Mouse (Mus musculus): ENCODE measurements around the gene 6430548M08Rik.

6430548M08Rik gene

GRCm38 (mm10) chr8:120144652-120145301 lies 30.8 kb downstream of the 6430548M08Rik start:
- DNase-seq (ENCODE audit: low spot score), result no peak

DNA sequence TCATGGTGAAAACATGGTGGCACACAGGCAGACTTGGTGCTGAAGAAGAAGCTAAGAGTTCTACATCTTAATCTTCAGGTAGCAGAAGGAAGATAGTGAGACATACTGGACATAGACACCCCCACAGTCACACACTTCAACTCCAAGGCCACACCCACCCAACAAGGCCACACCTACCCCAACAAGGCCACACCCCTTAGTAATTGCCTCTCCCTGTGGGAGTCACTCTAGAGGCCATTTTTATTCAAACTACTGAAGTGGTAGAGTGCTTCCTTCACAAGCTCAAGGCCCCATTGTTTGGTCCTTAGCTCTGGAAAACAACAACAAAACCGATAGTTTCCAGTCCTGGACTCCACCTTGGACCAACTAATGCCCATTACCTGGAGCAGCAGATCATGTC lies 32.1 kb downstream of the 6430548M08Rik start:
- DNase-seq (ENCODE audit: low spot score), result no peak

- no peak for DNase-seq (ENCODE audit: low spot score)
Observed at GRCm38 (mm10) chr8:120150028-120150427, 36.1 kb downstream of the 6430548M08Rik start.

- DNase-seq (ENCODE audit: low spot score), result no peak
Observed at GRCm38 (mm10) chr8:120151151-120151550, 37.2 kb downstream of the 6430548M08Rik start.

- DNase-seq (ENCODE audit: low spot score), result no peak
Observed at GRCm38 (mm10) chr8:120152636-120153035, 38.7 kb downstream of the 6430548M08Rik start.

GRCm38 (mm10) chr8:120160366-120160765 lies 46.4 kb downstream of the 6430548M08Rik start:
- no peak for DNase-seq (ENCODE audit: low spot score)

- no peak for DNase-seq (ENCODE audit: low spot score)
Observed at GRCm38 (mm10) chr8:120161658-120162403, 47.9 kb downstream of the 6430548M08Rik start.

DNA sequence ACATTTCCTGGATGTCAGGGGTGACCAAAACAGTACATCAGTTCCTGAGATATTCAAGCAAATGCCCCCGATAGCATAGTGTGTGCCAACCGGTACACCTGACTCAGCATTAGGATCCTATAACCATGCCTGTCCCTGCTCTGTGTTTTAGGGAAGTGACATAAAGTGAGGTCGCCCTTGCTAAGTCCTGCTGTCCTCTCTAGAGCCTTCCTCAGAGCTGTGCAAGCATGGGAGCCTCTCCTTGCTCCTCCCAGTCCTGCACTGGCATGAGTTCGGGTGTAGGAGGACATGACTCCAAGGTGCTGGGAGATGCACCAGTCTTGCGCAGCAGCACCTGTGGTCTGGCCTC lies 48.4 kb downstream of the 6430548M08Rik start:
- DNase-seq (ENCODE audit: low spot score), result no peak

DNA sequence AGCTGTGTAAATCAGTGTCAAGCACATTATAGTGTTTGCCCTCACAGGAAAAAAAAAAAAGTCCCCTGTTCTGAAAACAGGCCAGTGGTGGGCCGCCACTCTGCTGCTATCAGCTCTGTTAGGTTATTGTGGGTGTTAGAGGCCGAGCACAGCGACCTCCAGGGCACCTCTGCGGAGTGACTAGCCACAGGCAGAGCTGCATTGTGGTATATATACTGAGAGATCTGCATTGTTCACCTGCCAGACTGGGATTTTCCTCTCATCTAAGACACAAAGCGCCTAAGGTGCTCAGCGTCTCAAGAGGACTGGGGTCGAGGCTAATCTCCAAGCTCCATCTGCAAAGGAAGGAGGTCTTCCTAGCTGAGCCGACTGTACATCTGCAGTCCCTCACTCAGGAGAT lies 49.4 kb downstream of the 6430548M08Rik start:
- DNase-seq (ENCODE audit: low spot score), result no peak

GRCm38 (mm10) chr8:120164026-120164425 lies 50.1 kb downstream of the 6430548M08Rik start:
- no peak for DNase-seq (ENCODE audit: low spot score)

GRCm38 (mm10) chr8:120167136-120167535 lies 53.2 kb downstream of the 6430548M08Rik start:
- DNase-seq (ENCODE audit: low spot score), result no peak

GRCm38 (mm10) chr8:120167821-120168220 lies 53.9 kb downstream of the 6430548M08Rik start:
- DNase-seq (ENCODE audit: low spot score), result no peak

DNA sequence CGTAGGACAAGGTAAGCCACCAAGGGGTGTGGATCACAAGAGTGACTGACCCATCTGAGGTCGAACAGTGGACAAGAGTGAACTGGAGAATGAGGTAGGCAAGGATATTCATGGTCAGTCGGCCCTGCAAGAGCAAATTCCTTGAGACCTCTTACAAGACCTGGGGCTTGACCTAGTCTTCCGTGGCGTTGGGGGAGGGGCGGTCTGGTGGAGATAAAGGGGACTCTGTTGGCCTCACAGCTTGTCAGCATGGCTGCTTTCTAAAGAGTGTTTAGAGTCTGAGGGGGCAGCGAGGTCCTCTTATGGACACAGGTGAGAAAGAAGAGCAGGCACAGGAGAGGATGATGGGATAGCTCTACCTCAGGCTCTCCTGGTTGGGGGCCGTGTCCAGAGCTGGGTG lies 55.2 kb downstream of the 6430548M08Rik start:
- no peak for DNase-seq (ENCODE audit: low spot score)

DNA sequence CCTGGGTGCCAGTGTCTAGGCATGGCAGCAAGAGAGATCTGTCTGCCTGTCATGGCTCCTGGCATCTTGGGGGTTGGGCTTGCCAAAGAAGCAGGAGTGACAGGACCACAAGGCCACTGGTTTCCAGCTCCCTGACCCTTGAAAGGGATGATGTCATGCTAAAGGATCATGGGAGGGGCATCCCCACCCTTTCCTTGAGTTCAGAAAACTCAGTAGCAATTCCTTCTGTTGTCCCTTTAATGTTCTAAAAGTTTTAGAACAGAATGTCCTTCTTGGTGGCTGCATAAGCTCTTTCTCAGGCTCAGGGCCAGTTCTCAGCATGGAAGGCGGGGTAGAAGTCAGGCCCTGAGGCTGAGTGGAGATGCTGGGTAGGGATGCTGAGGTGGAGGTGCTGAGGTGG lies 59.2 kb downstream of the 6430548M08Rik start:
- DNase-seq (ENCODE audit: low spot score), result no peak

GRCm38 (mm10) chr8:120174606-120175005 lies 60.7 kb downstream of the 6430548M08Rik start:
- no peak for DNase-seq (ENCODE audit: low spot score)

DNA sequence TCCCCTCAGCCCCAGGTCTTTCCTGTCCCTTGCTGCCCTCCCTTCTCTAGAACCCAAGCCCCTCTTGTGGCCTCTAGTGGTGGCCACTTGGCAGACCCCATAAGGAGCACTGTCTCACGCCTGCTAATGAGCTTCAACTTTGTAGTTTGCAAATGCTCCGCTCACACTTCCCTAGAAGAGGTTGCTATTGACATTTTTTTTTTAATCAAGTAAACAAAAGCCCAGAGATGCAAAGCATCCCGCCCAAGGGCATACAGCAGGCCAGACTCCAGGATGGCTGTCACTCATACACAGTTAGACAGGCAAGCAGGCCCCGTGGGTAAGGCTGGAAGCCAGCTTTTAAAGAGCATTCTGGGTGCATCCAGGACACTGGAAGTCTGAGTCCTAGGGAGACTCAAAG lies 62.7 kb downstream of the 6430548M08Rik start:
- DNase-seq (ENCODE audit: low spot score), result no peak

DNA sequence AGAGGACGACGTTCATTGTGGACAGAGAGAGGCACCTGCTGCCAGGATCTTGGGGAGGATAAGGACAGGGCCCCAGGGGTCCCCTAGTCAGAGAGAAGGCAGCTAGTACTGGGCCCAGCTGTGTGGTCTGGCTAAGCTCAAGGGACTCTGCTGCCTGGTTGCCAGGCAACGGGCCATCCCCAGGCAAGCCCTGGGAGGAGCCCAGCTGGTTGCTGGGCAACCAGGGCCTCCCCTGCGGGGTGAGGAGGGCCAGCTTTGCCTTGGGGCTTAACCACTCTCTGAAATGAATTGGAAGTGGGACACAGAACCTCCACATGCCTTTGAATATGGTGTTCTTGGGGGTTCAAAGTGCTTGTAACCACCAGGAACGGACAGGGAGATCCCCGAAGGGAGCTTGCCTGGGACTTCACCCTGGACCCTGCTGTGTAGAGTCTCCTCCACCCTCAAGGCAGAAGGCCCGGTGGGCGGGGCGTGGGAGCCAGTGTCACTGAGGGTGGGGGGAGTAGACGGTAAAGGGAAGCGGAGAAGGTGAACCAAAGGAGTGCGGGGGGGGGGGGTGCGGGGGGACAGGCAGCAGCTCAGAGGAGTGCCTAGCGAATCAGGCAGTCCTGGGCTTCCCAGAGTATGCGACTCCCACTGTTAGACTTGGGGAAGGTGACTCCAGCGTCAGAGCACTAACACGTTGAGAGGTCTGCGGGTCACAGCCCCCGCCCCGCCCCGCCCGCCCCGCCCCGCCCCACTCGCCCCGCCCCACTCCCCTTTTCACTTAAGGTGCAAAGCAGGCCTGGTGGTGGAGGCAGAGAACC lies 63.6 kb downstream of the 6430548M08Rik start, which contains the start of gene Fam92b:
Gene Fam92b, minus strand, starts transcription at position 149 of the 806 bp plus-strand sequence.
- peak; percentile 83 for DNase-seq (ENCODE audit: low spot score)

DNA sequence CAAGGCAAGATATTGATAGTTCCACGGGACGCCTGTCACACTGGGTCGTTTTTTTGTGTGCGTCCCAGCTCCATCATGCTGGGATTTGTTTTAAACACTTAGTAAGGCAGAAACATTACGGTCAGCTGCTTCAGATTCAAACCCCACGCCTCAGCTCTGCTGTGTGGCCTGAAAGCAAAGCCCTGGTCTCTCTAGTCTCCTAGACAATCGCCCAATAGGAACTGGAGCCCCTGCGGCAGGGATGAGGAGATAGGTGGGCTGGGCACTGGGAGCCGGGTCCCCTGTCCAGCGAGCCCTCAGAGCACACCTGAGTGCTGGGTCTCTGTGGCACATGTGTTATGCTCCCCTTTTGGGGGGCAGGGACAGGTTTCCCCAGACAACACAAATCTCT lies 64.2 kb downstream of the 6430548M08Rik start:
- DNase-seq (ENCODE audit: low spot score), result no peak

- peak; percentile 75 for DNase-seq (ENCODE audit: low spot score)
Observed at GRCm38 (mm10) chr8:120179027-120179431, 65.1 kb downstream of the 6430548M08Rik start.

- DNase-seq (ENCODE audit: low spot score), result no peak
Observed at GRCm38 (mm10) chr8:120180445-120180970, 66.6 kb downstream of the 6430548M08Rik start.

GRCm38 (mm10) chr8:120181274-120181673 lies 67.3 kb downstream of the 6430548M08Rik start:
- no peak for DNase-seq (ENCODE audit: low spot score)

DNA sequence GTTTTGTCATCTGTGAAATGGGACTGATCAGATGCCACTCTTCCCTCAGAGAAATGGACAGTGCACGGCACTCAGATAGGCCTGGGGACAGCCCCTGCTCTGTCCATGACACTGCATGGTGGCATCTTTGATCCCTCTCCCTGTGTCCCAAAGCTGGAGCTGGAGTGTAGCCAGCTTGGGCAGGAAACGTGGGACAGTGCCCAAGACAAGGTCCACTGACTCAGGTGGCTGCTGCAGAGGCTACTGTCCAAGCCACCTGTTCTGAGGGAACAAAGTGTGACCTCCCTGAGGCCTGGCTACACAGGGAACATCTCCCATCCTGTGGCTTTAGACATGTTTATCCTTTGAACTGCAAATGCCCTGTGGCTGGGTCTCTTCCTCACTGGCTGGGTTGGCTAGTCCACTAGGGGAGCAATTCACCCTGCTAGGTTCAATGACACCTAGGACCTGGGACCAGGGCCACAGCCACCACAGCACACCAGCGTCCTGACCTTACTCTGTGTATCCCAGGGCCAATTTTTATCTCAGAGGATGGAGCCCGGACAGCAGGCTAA lies 68.0 kb downstream of the 6430548M08Rik start:
- no peak for DNase-seq (ENCODE audit: low spot score)

Measured in testis, postnatal 14 days (tissue).